Mouse (Mus musculus): ENCODE data around the gene Fam168b. TPM values are rescaled to one million over a fixed set of nuclear protein-coding genes. Genes with fewer than 3 reads are reported as not detected.

The Fam168b gene
- polyA plus RNA-seq, 1 experiment from 2014 or later, result 142 TPM

DNA sequence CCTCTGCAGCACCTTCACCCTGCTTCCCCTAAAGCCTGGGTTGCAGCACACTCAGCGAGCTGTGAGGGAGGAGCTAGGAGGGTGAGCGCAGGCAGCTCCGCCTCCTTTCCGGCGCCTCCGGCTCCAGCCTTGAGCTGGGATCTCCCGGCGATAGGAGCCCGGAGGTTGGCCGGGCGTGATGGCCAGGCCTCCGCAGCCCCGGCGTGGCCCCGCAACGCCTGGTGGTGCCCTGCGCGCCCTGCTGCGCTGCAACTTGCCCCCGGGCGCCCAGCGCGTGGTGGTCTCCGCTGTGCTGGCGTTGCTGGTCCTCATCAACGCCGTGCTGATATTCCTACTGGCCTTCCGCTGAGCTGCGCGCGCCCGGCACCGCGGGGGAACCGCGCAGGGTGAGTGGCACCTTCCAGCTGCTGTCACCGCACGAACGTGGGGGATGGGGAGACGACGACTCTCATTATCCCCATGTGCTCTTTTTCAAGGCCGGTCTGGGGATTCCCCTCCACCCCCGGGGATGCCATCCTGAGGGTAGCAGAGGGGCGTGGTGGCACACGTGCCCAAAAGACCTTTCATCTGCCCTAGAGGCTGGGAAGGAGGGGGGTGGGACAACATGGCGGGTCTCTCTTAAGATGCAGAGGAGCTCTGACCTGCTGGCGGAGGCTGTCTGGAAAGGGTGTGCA is 41.1 kb downstream of the Fam168b start:
- peak; percentile 71 for DNase-seq (ENCODE audit: low spot score)
- peaks cover 39% of the 10 kb centered on the region for H3K4me1 ChIP-seq (replicated peaks)
- under 1% methylated on average over 47 of the region's 47 CpGs for WGBS

DNA sequence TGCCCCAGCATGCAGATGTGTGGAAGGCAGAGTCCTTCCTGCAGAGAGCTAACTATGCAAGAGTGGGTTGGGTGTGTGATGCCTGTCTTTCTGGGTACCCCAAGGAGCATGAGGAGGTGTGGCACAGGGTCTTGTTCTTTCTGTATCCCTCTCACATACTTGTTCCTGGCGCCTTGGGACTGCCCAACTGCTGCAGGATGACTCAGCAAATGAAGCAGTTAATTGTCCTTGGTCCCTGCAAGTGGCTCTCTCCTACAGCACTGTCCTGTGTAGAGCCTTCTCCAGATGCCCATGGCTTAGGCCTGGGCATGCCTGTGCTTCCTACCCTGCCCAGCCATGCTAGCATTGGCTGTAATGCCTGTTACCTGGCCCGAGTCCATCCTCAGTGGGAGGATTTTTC is 43.7 kb downstream of the Fam168b start:
- WGBS, result 74% methylated on average over 2 of the region's 2 CpGs
- Histone ChIP-seq H3K9me3 (no peaks in the 10 kb centered on the region), H3K27me3 (ENCODE audit: insufficient read depth, poor library complexity, severe bottlenecking) (peaks cover 7% of the 10 kb centered on the region; the same call in 1 of the 2 replicates)

More for the DNA sequence above, 41.1 kb downstream of the Fam168b start:
- 0 out of 2 replicates have a peak, but pooled peaks cover 12% of the 10 kb centered on the region for H3K36me3 ChIP-seq
- peak overlapping the region; percentile 84 for H3K27ac ChIP-seq
- H3K27me3 ChIP-seq (ENCODE audit: insufficient read depth, poor library complexity, severe bottlenecking), result peaks cover 14% of the 10 kb centered on the region
- no peaks in the 10 kb centered on the region for H3K9me3 ChIP-seq
- peak overlapping the region; percentile 75 for H3K4me3 ChIP-seq

DNA sequence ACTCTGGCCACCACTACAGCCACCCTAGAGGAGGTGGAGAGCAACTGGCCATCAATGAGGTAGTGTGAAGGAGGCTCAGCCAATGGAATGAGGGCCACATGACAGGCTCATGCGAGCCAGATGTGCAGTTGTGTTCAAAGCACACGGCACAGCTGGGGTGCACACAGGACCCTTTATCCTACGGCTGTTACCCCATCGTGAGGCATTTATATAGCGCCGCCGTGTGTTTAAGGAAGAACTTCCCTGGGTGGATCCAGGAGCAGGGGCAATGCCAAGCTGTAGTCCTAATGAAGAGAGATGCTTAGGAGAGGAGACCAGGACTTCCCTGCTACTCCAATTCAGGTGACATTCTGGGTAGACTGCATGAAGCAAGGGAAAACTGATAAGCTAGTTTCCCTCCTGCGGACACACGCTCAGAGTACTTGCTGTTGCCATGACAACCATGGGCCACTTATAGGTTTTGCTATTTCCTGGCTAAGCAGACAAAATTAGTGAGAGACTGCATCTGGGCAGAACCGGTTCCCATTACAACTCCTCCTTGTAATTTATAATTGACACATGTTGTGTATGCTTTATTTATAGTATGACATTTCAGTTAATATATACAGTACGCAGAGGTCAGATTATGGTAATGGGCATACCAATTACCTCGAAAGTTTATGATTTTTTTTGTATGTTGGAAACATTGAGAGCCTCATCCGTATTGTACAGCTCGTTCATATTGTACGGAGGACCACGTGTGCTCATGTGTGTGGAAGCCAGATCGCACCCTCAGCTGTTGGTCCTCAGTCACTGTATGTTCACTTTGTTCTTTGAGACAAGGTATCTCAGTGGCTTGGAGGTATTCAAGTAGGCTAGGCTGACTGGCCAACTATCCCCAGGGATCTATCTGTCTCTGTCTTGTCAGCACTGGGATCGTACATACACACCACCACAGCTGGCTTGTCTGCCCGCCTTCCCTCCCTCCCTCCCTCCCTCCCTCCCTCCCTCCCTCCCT is 49.3 kb downstream of the Fam168b start:
- WGBS, result 83% methylated on average over 19 of the region's 19 CpGs
- no peak overlapping the region for H3K4me3 ChIP-seq
- H3K27me3 ChIP-seq (ENCODE audit: insufficient read depth, poor library complexity, severe bottlenecking), result no peaks in the 10 kb centered on the region
- no peak overlapping the region for H3K27ac ChIP-seq
- H3K9me3 ChIP-seq, result no peaks in the 10 kb centered on the region
- no peaks in the 10 kb centered on the region for H3K36me3 ChIP-seq
- H3K4me1 ChIP-seq (replicated peaks), result peaks cover 6% of the 10 kb centered on the region; the same call in 1 of the 2 replicates
- no peak for DNase-seq (ENCODE audit: low spot score)

More for the DNA sequence above, 43.7 kb downstream of the Fam168b start:
- H3K36me3 ChIP-seq, result 0 out of 2 replicates have a peak, but pooled peaks cover 7% of the 10 kb centered on the region
- DNase-seq (ENCODE audit: low spot score), result no peak
- H3K4me1 ChIP-seq (replicated peaks), result peaks cover 21% of the 10 kb centered on the region
- H3K27ac ChIP-seq, result no peak overlapping the region
- H3K4me3 ChIP-seq, result no peak overlapping the region

DNA sequence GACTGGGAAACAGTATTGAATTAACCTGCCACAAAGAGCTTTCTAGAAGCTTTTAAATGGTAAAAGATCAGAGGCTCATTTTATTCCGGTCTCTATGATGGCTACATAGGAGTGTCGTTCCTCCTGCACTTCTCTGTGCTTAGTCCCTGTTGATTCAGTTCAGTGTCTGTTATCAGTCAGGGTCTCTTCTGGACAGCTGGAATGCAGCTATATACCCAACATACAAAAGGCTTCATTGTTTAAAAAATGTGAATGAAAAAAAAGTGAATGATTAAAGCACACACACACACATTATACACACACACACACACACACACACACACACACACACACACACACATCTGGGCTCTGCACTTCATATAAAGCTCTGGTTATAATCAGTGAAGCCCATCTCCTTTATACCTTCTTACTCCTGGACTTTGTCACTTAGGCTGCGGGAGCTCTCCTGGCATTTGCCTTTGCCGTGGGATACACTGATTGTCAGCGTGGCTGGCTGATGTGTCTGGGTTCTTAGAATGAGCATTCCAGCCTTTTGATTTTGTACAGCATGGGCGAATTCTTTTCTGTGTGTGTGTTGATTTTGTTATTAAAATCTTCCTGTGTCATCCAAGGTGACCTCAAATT is 59.2 kb downstream of the Fam168b start:
- WGBS, result 71% methylated on average over 6 of the region's 6 CpGs
- H3K4me3 ChIP-seq, result no peak overlapping the region
- no peaks in the 10 kb centered on the region for H3K27me3 ChIP-seq (ENCODE audit: insufficient read depth, poor library complexity, severe bottlenecking)

GRCm38 (mm10) chr1:34775870-34776269 is 67.0 kb downstream of the Fam168b start:
- no peak for DNase-seq (ENCODE audit: low spot score)
- Histone ChIP-seq H3K36me3 (no peaks in the 10 kb centered on the region), H3K27ac (no peak overlapping the region), H3K4me1 (replicated peaks) (no peaks in the 10 kb centered on the region), H3K27me3 (ENCODE audit: insufficient read depth, poor library complexity, severe bottlenecking) (no peaks in the 10 kb centered on the region), H3K4me3 (no peak overlapping the region), H3K9me3 (peaks cover 14% of the 10 kb centered on the region)
- WGBS, result 91% methylated on average over 3 of the region's 3 CpGs

More for the DNA sequence above, 59.2 kb downstream of the Fam168b start:
- no peak for DNase-seq (ENCODE audit: low spot score)
- H3K9me3 ChIP-seq, result no peaks in the 10 kb centered on the region
- H3K4me1 ChIP-seq (replicated peaks), result no peaks in the 10 kb centered on the region
- no peaks in the 10 kb centered on the region for H3K36me3 ChIP-seq
- H3K27ac ChIP-seq, result no peak overlapping the region

GRCm38 (mm10) chr1:34768875-34769274 is 74.0 kb downstream of the Fam168b start:
- Histone ChIP-seq H3K4me3 (no peak overlapping the region), H3K36me3 (no peaks in the 10 kb centered on the region), H3K9me3 (no peaks in the 10 kb centered on the region), H3K4me1 (replicated peaks) (0 out of 2 replicates have a peak, but pooled peaks cover 2% of the 10 kb centered on the region), H3K27ac (no peak overlapping the region), H3K27me3 (ENCODE audit: insufficient read depth, poor library complexity, severe bottlenecking) (no peaks in the 10 kb centered on the region)
- WGBS, result 72% methylated on average over 6 of the region's 6 CpGs
- DNase-seq (ENCODE audit: low spot score), result no peak

DNA sequence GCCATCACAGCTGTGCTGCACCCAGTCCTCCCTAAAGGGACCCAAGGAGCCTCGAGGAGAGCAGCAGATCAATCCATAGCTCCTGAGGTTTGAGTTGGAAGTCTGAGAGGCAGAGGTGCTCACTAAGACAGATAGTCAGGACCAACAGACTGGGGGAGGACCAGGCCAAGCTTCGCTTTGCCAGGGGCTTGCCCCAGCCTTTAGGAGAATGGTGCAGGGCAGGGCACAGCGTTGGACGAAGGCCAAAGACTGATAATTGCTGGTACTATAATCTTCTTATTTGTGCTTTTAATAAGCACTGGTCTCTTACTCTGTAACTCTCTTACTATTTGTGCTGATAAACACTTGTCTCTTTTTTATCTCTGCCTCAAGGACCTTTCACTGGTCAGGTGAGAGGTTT is 75.0 kb downstream of the Fam168b start:
- no peak for DNase-seq (ENCODE audit: low spot score)
- WGBS, result 82% methylated on average over 4 of the region's 4 CpGs
- no peak overlapping the region for H3K4me3 ChIP-seq
- H3K27me3 ChIP-seq (ENCODE audit: insufficient read depth, poor library complexity, severe bottlenecking), result no peaks in the 10 kb centered on the region
- 0 out of 2 replicates have a peak, but pooled peaks cover 2% of the 10 kb centered on the region for H3K4me1 ChIP-seq (replicated peaks)
- no peaks in the 10 kb centered on the region for H3K36me3 ChIP-seq
- H3K27ac ChIP-seq, result no peak overlapping the region
- no peaks in the 10 kb centered on the region for H3K9me3 ChIP-seq

DNA sequence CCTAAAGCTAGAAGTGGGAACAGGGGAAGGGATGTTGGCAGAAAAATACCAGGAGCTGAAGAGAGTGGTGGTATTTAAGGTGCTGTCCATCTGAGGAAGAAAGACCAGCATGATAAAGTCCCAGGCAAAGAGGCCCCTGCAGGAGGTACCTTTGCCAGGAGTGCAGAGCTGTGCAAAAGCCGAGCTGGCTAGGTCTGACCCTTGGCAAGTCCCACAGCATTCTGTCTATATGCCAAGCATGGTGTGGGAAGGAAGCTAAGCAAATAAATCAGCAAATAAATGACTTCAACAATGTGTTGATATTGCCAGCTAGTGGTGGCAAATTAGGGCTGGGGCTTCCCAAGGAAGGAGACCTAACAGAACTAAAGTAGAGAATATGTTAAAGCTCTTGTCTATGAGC is 76.0 kb downstream of the Fam168b start:
- H3K27ac ChIP-seq, result no peak overlapping the region
- no peak overlapping the region for H3K4me3 ChIP-seq
- no peaks in the 10 kb centered on the region for H3K36me3 ChIP-seq
- WGBS, result 61% methylated on average over 1 of the region's 1 CpGs
- H3K4me1 ChIP-seq (replicated peaks), result 0 out of 2 replicates have a peak, but pooled peaks cover 2% of the 10 kb centered on the region
- H3K9me3 ChIP-seq, result no peaks in the 10 kb centered on the region
- H3K27me3 ChIP-seq (ENCODE audit: insufficient read depth, poor library complexity, severe bottlenecking), result no peaks in the 10 kb centered on the region
- DNase-seq (ENCODE audit: low spot score), result no peak

Other genes with a start within 250 kb of the Fam168b start
- gene Plekhb2, start 6.9 kb upstream of the Fam168b start, polyA plus RNA-seq (2016; fragmentation: Nextera tagmentation; extraction: Ambion mirVana), result 45.6 and 57.9 TPM in 2 replicates

Data from hindbrain, embryonic 10.5 days (tissue).